Mouse (Mus musculus): ENCODE results near the gene Dlg2. TPM values are rescaled to one million over a fixed set of nuclear protein-coding genes. Genes with fewer than 3 reads are reported as not detected.

Gene Dlg2
- polyA plus RNA-seq, 1 experiment from 2014 or later, result 1.3 TPM

DNA sequence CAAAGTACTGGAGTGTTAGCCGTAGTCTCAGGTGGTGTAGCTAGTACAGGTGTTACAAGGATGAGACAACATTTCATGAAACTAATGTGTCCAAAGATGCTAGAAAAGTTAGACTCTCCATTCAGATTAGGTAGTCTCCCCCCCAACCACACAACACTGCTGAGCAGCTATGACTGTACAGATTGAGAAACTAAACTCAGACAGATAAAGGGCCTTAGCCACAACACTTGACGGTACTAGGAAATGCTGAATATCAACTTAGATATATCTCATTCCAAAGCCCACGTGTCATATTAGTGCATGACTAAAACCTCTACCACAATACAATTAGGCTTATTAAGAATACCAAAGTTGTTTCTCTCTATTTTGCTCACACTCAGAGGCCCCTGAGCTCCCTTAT lies 2006.9 kb downstream of the Dlg2 start:
- DNase-seq (ENCODE audit: low spot score), result no peak
- WGBS, result 92% methylated on average over 3 of the region's 3 CpGs
- Histone ChIP-seq H3K36me3 (replicated peaks) (no peaks in the 10 kb centered on the region), H3K4me1 (no peaks in the 10 kb centered on the region), H3K4me3 (no peak overlapping the region), H3K27ac (replicated peaks) (no peak overlapping the region), H3K9me3 (no peaks in the 10 kb centered on the region), H3K27me3 (replicated peaks; ENCODE audit: low read depth, poor library complexity, severe bottlenecking) (no peaks in the 10 kb centered on the region)

DNA sequence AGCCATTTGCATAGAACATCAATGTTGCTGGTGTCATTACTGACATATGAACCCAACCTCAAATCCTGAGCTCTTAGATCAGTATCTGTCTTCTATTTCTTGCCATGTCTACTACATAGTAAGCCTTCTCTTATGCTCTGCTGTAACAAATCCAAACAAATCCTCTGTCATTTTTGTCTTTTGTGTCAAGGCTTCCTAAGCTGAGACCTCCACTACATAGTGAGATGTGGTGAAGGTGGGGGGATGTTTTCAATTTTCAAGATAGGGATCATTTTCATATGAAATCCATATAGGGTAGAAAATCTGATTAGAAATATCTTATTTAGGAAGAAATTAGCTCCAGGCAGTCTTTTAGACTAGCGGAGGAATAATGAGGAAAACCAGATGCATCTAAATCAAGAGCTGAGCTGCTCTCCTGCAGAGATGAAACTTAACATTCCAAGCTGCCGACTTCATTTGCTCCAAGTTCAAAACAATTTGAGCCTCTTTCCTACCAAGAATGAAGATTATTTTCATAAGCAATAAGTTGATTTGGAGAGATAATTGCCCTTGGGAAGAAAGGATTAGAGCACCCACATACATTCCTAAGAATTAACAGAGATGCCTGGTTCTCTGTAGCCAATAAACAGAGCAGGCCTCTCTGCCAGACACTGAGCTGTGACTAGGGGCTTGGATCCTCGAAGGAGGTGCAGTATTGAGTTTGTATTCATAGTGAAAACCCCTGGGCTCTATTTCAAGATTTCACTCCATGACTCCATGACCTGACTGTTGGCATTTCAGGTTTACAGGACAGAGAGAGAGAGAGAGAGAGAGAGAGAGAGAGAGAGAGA lies 2009.6 kb downstream of the Dlg2 start:
- H3K27me3 ChIP-seq (replicated peaks; ENCODE audit: low read depth, poor library complexity, severe bottlenecking), result no peaks in the 10 kb centered on the region
- H3K4me1 ChIP-seq, result no peaks in the 10 kb centered on the region
- H3K9me3 ChIP-seq, result no peaks in the 10 kb centered on the region
- H3K36me3 ChIP-seq (replicated peaks), result no peaks in the 10 kb centered on the region
- no peak for DNase-seq (ENCODE audit: low spot score)
- H3K4me3 ChIP-seq, result no peak overlapping the region
- H3K27ac ChIP-seq (replicated peaks), result no peak overlapping the region
- WGBS, result 44% methylated on average over 3 of the region's 3 CpGs

DNA sequence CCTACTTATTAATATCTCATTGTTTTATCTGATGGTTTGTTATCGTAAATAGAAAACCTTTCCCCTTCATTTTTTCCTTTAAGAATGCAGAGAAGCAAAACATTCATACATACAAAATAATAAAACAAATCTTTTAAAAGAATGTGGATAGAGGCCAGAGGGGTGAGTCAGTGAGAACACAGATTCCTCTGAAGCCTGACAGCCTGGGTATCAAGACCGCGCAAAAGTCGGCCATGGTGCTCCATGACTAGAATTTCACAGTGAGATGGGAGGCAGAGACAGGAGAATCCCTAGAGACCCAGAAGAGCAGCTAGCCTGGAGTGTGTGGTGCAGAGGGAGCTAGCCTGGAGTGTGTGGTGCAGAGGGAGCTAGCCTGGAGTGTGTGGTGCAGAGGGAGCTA lies 2010.4 kb downstream of the Dlg2 start:
- H3K27me3 ChIP-seq (replicated peaks; ENCODE audit: low read depth, poor library complexity, severe bottlenecking), result no peaks in the 10 kb centered on the region
- H3K36me3 ChIP-seq (replicated peaks), result no peaks in the 10 kb centered on the region
- no peaks in the 10 kb centered on the region for H3K4me1 ChIP-seq
- H3K4me3 ChIP-seq, result no peak overlapping the region
- no peak for DNase-seq (ENCODE audit: low spot score)
- WGBS, result 93% methylated on average over 4 of the region's 4 CpGs
- no peak overlapping the region for H3K27ac ChIP-seq (replicated peaks)
- H3K9me3 ChIP-seq, result no peaks in the 10 kb centered on the region

DNA sequence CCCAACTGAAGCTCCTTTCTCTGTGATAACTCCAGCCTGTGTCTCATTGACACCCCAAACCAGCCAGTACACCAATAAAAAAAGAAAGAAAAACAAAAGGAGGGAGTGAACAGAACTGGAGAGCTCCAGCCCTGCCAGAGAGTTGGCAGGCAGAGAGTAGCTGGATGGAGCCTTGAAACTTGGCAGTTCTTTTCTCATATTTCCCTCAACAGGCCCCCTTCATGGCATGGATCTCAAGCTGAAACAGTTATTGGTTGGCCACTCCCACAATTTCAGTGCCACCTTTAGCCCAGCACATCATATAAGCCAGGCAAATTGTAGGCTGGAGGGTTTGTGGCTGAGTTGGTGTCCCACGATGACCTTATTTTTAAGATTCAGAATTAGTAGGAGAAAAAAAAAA lies 2015.8 kb downstream of the Dlg2 start:
- Histone ChIP-seq H3K9me3 (no peaks in the 10 kb centered on the region), H3K27me3 (replicated peaks; ENCODE audit: low read depth, poor library complexity, severe bottlenecking) (no peaks in the 10 kb centered on the region), H3K27ac (replicated peaks) (no peak overlapping the region), H3K4me3 (no peak overlapping the region), H3K36me3 (replicated peaks) (no peaks in the 10 kb centered on the region), H3K4me1 (no peaks in the 10 kb centered on the region)
- DNase-seq (ENCODE audit: low spot score), result no peak
- 86% methylated on average over 1 of the region's 1 CpGs for WGBS

DNA sequence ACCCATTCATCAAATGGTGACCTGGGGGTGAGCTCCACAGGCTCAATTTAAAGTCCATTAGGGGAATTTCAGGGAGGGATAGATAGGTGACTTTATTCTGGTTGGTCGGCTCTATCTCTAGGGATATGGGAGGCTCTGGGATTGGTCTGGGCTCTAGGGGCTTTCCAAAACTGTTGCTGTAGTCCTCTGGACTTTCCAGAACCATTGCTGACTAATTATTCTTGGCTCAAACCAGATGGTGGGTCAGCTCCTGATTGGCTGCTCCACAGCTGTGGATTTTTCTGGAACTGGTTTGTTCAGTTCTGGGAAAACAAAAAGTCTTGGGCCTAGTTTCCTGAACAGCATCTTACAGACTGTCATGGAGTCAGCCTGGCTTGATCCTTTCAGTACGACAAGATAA lies 2017.0 kb downstream of the Dlg2 start:
- whole genome bisulfite sequencing, result 89% methylated on average over 2 of the region's 2 CpGs
- DNase-seq (ENCODE audit: low spot score), result no peak
- no peaks in the 10 kb centered on the region for H3K27me3 ChIP-seq (replicated peaks; ENCODE audit: low read depth, poor library complexity, severe bottlenecking)
- H3K4me1 ChIP-seq, result no peaks in the 10 kb centered on the region
- H3K27ac ChIP-seq (replicated peaks), result no peak overlapping the region
- H3K36me3 ChIP-seq (replicated peaks), result no peaks in the 10 kb centered on the region
- H3K4me3 ChIP-seq, result no peak overlapping the region
- no peaks in the 10 kb centered on the region for H3K9me3 ChIP-seq

Other genes with a start within 250 kb of the Dlg2 start
- 0.10 TPM in 1 of 2 replicates, not detected in the other for gene Ccdc83, start 210.9 kb upstream of the Dlg2 start, polyA plus RNA-seq (2016; fragmentation: Nextera tagmentation; extraction: Ambion mirVana)
- gene Sytl2, start 174.4 kb upstream of the Dlg2 start, polyA plus RNA-seq (2016; fragmentation: Nextera tagmentation; extraction: Ambion mirVana), result 3.1 and 3.2 TPM in 2 replicates
- gene Ccdc89, start 50.1 kb upstream of the Dlg2 start, polyA plus RNA-seq (2016; fragmentation: Nextera tagmentation; extraction: Ambion mirVana), result 1.9 and 3.0 TPM in 2 replicates
- 26.2 and 27.1 TPM in 2 replicates for gene Crebzf, start 33.9 kb upstream of the Dlg2 start, polyA plus RNA-seq (2016; fragmentation: Nextera tagmentation; extraction: Ambion mirVana)
- gene Tmem126a, start 19.4 kb upstream of the Dlg2 start, polyA plus RNA-seq (2016; fragmentation: Nextera tagmentation; extraction: Ambion mirVana), result 119 and 120 TPM in 2 replicates
- gene Tmem126b, start 671 bp upstream of the Dlg2 start, polyA plus RNA-seq (2016; fragmentation: Nextera tagmentation; extraction: Ambion mirVana), result 35.2 and 36.2 TPM in 2 replicates

Data from embryonic facial prominence, embryonic 10.5 days (tissue).